ENCODE assay signal across 8 mouse cellular contexts in the genomic region with DNA sequence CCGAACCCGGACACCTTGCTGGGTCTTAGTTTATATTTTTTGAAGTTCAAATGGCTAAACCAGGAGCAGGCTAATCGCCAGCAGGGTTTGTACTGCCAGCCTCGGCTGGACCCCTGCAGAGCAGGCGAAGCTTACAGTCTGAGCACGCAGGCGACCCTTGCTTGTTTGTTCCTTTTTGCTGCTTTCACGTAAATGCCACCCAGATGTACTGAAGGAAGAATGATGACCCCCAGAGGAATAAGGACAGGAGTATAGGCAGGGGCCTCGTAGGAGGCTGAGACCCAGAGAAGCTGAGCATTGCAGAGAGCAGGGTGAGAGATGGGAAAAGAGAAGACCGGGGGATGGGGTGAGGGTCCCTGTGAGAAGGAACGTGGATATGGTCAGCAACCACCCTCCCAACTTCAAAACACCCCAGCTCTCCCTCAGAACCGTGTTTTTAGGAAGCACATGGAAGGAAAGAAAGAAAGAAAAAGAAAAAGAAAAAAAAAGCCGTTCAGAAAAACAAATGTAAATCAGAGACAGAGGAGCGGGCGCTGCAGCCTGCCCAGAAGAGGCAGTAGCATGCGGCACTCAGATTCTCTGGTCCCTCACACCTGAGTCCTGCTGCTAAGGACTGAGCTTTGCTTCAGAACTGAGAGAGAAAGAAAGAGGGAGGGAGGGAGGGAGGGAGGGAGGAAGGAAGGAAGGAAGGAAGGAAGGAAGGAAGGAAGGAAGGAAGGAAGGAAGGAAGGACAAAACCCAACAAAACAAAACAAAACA. TPM values are rescaled to one million over a fixed set of nuclear protein-coding genes. Genes with fewer than 3 reads are reported as not detected.
DNase-seq lines count a peak whose midpoint lies in the region; ATAC-seq and TF ChIP-seq lines count a peak whose summit lies in the region.

No protein-coding gene starts in this region.

- H3K4me1 ChIP-seq in embryonic facial prominence, embryonic 12.5 days: peaks cover 22% of the 10 kb centered on the region
- H3K4me1 ChIP-seq in hindbrain, postnatal 0 days (ENCODE audit: insufficient read depth, low read length): no peaks in the 10 kb centered on the region
- peaks cover 11% of the 10 kb centered on the region for H3K4me1 ChIP-seq in neural tube, embryonic 12.5 days

- 0 out of 2 replicates have a peak, but pooled peaks cover 11% of the 10 kb centered on the region for H3K27me3 ChIP-seq in embryonic facial prominence, embryonic 12.5 days
- H3K27me3 ChIP-seq in hindbrain, postnatal 0 days (ENCODE audit: insufficient read depth, low read length): no peaks in the 10 kb centered on the region
- no peaks in the 10 kb centered on the region for H3K27me3 ChIP-seq in neural tube, embryonic 12.5 days (replicated peaks)

- H3K4me3 ChIP-seq in left cerebral cortex, adult 2 months: peak overlapping the region; percentile 55
- H3K4me3 ChIP-seq in embryonic facial prominence, embryonic 12.5 days: peak overlapping the region; percentile 39
- peak overlapping the region; percentile 41 for H3K4me3 ChIP-seq in hindbrain, postnatal 0 days (ENCODE audit: low read length)
- peak overlapping the region; percentile 40 for H3K4me3 ChIP-seq in neural tube, embryonic 12.5 days

- peak overlapping the region; percentile 55 for H3K9ac ChIP-seq in embryonic facial prominence, embryonic 12.5 days
- peak overlapping the region; percentile 52 for H3K9ac ChIP-seq in hindbrain, postnatal 0 days (replicated peaks; ENCODE audit: low read length)
- H3K9ac ChIP-seq in neural tube, embryonic 12.5 days: peak overlapping the region; percentile 52

- peak; percentile 50 for ATAC-seq in embryonic facial prominence, embryonic 12.5 days (ENCODE audit: insufficient number of reproducible peaks, insufficient read depth, low FRiP score, low TSS enrichment)
- peak; percentile 61 for ATAC-seq in hindbrain, postnatal 0 days
- peak; percentile 70 for ATAC-seq in neural tube, embryonic 12.5 days (ENCODE audit: low FRiP score, low read depth)

- H3K4me2 ChIP-seq in embryonic facial prominence, embryonic 12.5 days (replicated peaks): peak overlapping the region; percentile 89
- peak overlapping the region; percentile 74 for H3K4me2 ChIP-seq in hindbrain, postnatal 0 days (ENCODE audit: low read depth, low read length)
- H3K4me2 ChIP-seq in neural tube, embryonic 12.5 days (replicated peaks): peak overlapping the region; percentile 82

- H3K9me3 ChIP-seq in embryonic facial prominence, embryonic 12.5 days: no peaks in the 10 kb centered on the region
- H3K9me3 ChIP-seq in hindbrain, postnatal 0 days (ENCODE audit: low read length): no peaks in the 10 kb centered on the region
- no peaks in the 10 kb centered on the region for H3K9me3 ChIP-seq in neural tube, embryonic 12.5 days

- no peaks in the 10 kb centered on the region for H3K36me3 ChIP-seq in embryonic facial prominence, embryonic 12.5 days
- H3K36me3 ChIP-seq in hindbrain, postnatal 0 days (ENCODE audit: insufficient read depth, low read length): no peaks in the 10 kb centered on the region
- H3K36me3 ChIP-seq in neural tube, embryonic 12.5 days: no peaks in the 10 kb centered on the region

- WGBS in embryonic facial prominence, embryonic 12.5 days: 1% methylated on average over 16 of the region's 16 CpGs
- WGBS in hindbrain, postnatal 0 days: under 1% methylated on average over 16 of the region's 16 CpGs
- WGBS in neural tube, embryonic 12.5 days: 1% methylated on average over 16 of the region's 16 CpGs

- intact Hi-C loops in left cerebral cortex, adult 2 months (cut with DNase I): loop anchor here (1.0 to 10.0 kb wide), 6 partner anchors 184 to 1090 kb away; partner anchors contain the start of gene Prelid3b

- DNase-seq in left cerebral cortex, adult 2 months (ENCODE audit: extremely low spot score in 1 of 2, low spot score in 2 of 2): no peak
- DNase-seq in left cerebral cortex, adult 11 months (ENCODE audit: low spot score): no peak
- DNase-seq in hindbrain, postnatal 0 days (ENCODE audit: low spot score): peak; percentile 53
- DNase-seq in layer of hippocampus, postnatal 25 days (ENCODE audit: extremely low spot score in 1 of 2, low spot score in 1 of 2): no peak
- no peak for DNase-seq in urinary bladder, postnatal 10 days (ENCODE audit: low spot score)
- no peak for DNase-seq in urinary bladder, adult 2 months (ENCODE audit: low spot score)

- no peak for TF ChIP-seq CTCF in left cerebral cortex, adult 2 months (IDR thresholded peaks at IDR 0.05)
- no peak for TF ChIP-seq CTCF in hindbrain, postnatal 0 days (IDR thresholded peaks at IDR 0.05; ENCODE audit: low read depth)

- peak overlapping the region; percentile 44; the same call in 1 of the 2 replicates for H3K27ac ChIP-seq in left cerebral cortex, adult 2 months
- H3K27ac ChIP-seq in embryonic facial prominence, embryonic 12.5 days: peak overlapping the region; percentile 30; the same call in 1 of the 2 replicates
- peak overlapping the region; percentile 41; the same call in 1 of the 2 replicates for H3K27ac ChIP-seq in hindbrain, postnatal 0 days
- no peak overlapping the region for H3K27ac ChIP-seq in neural tube, embryonic 12.5 days

RNA-seq across cellular contexts. Expression of gene Zfp831, which starts 31.1 kb away (rescaled TPM):
- 10 to 100 TPM; 16.8 to 20.6 TPM for total RNA-seq in left cerebral cortex, adult 2 months (2021)
- not detected in 2 replicates for polyA plus RNA-seq in embryonic facial prominence, embryonic 12.5 days (2016; fragmentation: Nextera tagmentation; extraction: Ambion mirVana)
- total RNA-seq in hindbrain, postnatal 0 days (2014; rRNA removed): 0.05 TPM in 1 of 2 replicates, not detected in the other
- polyA plus RNA-seq in hindbrain, postnatal 0 days (2015; fragmentation: Nextera tagmentation; extraction: Ambion mirVana): not detected in 2 replicates
- polyA plus RNA-seq in neural tube, embryonic 12.5 days (2016; fragmentation: Nextera tagmentation; extraction: Ambion mirVana): not detected in 2 replicates
- 10 to 100 TPM; 18.8 to 20.0 TPM for total RNA-seq in layer of hippocampus, postnatal 25 days (2021)
- polyA plus RNA-seq in urinary bladder, adult 2 months (2012; rRNA removed): 0.04 and 0.07 TPM in 2 replicates
